Mouse (Mus musculus) embryonic fibroblast, embryonic 13.5 days (primary cell): Measurements from ENCODE around the gene Tbx6.

Experiments
- CTCF ChIP-seq: IDR thresholded peaks from 2 replicates; pipeline ENCODE4 v1.5.1; 2011; ENCODE audit warnings: mild to moderate bottlenecking, control low read depth, low read length, moderate library complexity, borderline replicate concordance; ENCODE audit not compliant: insufficient read depth
- POLR2A ChIP-seq: IDR thresholded peaks from 2 replicates; pipeline ENCODE4 v1.6.1; 2011; ENCODE audit warnings: low read depth, mild to moderate bottlenecking, control low read depth, low read length, moderate library complexity

- TF ChIP-seq POLR2A (no peak), CTCF (no peak)
These were observed 533 bp downstream of the Tbx6 start for GRCm38 (mm10) chr7:126781661-126782370.
